ENCODE assay signal across 8 mouse cellular contexts in the genomic region with DNA sequence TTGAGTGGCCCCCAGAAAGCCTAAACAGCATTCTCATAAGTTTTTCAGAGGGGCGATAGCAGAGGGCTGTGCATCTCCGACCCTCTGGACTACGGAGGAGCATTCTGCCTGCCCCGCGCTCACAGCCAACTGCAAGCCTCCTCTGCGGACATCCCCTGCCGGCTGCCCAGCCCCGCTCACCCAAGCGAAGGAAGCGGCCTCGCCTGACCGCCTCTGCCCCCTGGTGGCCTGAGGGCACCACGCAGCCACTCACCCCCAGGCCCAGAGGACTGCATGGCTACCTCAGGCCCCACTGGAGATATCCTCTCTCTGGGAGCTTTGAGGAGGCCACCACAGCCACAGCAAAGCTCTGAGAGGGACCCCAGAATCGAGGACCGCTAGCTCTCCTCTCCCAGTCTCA. TPM values are rescaled to one million over a fixed set of nuclear protein-coding genes. Genes with fewer than 3 reads are reported as not detected.
DNase-seq lines count a peak whose midpoint lies in the region; ATAC-seq and TF ChIP-seq lines count a peak whose summit lies in the region.

No protein-coding gene starts in this region.

- no peaks in the 10 kb centered on the region for H3K9me3 ChIP-seq in forebrain, postnatal 0 days (ENCODE audit: low read length)

- peak; percentile 59 for ATAC-seq in forebrain, postnatal 0 days

- H3K27me3 ChIP-seq in forebrain, postnatal 0 days (ENCODE audit: insufficient read depth, low read length) = no peaks in the 10 kb centered on the region

- no peak overlapping the region for H3K4me3 ChIP-seq in forebrain, postnatal 0 days (ENCODE audit: low read depth, low read length)
- no peak overlapping the region for H3K4me3 ChIP-seq in layer of hippocampus, adult 2 months

- peak overlapping the region; percentile 37 for H3K4me2 ChIP-seq in forebrain, postnatal 0 days (ENCODE audit: low read depth)

- DNase-seq in MN1 (ENCODE audit: low spot score) = peak; percentile 78
- DNase-seq in cerebellum, adult 8-10 months = peak; percentile 44
- peak; percentile 73 for DNase-seq in forebrain, postnatal 0 days
- peak; percentile 90 for DNase-seq in heart, postnatal 4 days
- peak; percentile 31 to 67 for DNase-seq in layer of hippocampus, adult 2 months (ENCODE audit: low spot score in 2 of 2)
- peak; percentile 81 for DNase-seq in lung, postnatal 14 days
- peak; percentile 83 for DNase-seq in ovary, postnatal 36 days (ENCODE audit: low spot score)
- peak; percentile 59 to 66 for DNase-seq in thymus, postnatal 36 days

- H3K36me3 ChIP-seq in forebrain, postnatal 0 days (ENCODE audit: insufficient read depth) = no peaks in the 10 kb centered on the region

- H3K27ac ChIP-seq in forebrain, postnatal 0 days (ENCODE audit: low read depth, low read length) = peak overlapping the region; percentile 82
- H3K27ac ChIP-seq in layer of hippocampus, adult 2 months = no peak overlapping the region

- H3K4me1 ChIP-seq in forebrain, postnatal 0 days (ENCODE audit: insufficient read depth) = peaks cover 22% of the 10 kb centered on the region

- 6% methylated on average over 15 of the region's 15 CpGs for WGBS in forebrain, postnatal 0 days

- peak; percentile 91 for TF ChIP-seq CTCF in forebrain, postnatal 0 days (IDR thresholded peaks at IDR 0.05; ENCODE audit: low read depth)
- peak; percentile 91 for TF ChIP-seq CTCF in layer of hippocampus, adult 2 months (conservative IDR thresholded peaks at IDR 0.05)

- peak overlapping the region; percentile 14; the same call in 1 of the 2 replicates for H3K9ac ChIP-seq in forebrain, postnatal 0 days

RNA-seq across cellular contexts. Expression of gene Dlk1, which starts 58.8 kb away (rescaled TPM):
- 16.5 and 35.8 TPM in 2 replicates for total RNA-seq in forebrain, postnatal 0 days (2014; rRNA removed)
- polyA plus RNA-seq in forebrain, postnatal 0 days (2015; fragmentation: Nextera tagmentation; extraction: Ambion mirVana) = 12.6 and 18.8 TPM in 2 replicates
- 10 to 100 TPM; 66.1 to 72.8 TPM for total RNA-seq in heart, postnatal 4 days (2021)
- total RNA-seq in layer of hippocampus, adult 2 months (2021) = 1 to 10 TPM; 4.8 to 5.0 TPM
